Mouse (Mus musculus) stomach, embryonic 14.5 days (tissue): ENCODE data around the gene Thsd4. TPM values are rescaled to one million over a fixed set of nuclear protein-coding genes. Genes with fewer than 3 reads are reported as not detected.

Source experiments
- ATAC-seq: fragments of 200-750 bp; cut with Nextera tagmentation; 2 replicates; pipeline ENCODE4 v1.8.0; 2017; ENCODE audit warnings: low read depth, moderate TSS enrichment; ENCODE audit not compliant: insufficient number of reproducible peaks, insufficient read depth, low FRiP score
- H3K27ac ChIP-seq: fragments of 300-500 bp; sonication (generic); 2 replicates; pipeline ENCODE4 v1.5.1; 2014; ENCODE audit warnings: mild to moderate bottlenecking, low read length, moderate library complexity, mixed read lengths
- H3K27me3 ChIP-seq: fragments of 300-500 bp; sonication (generic); 2 replicates; pipeline ENCODE4 v1.6.1; 2014; ENCODE audit warnings: low read length, control low read depth, mixed read lengths; ENCODE audit not compliant: control insufficient read depth, insufficient read depth
- H3K36me3 ChIP-seq: fragments of 300-500 bp; sonication (generic); 2 replicates; pipeline ENCODE4 v1.6.1; 2014; ENCODE audit warnings: mild to moderate bottlenecking, control low read depth, low read length, moderate library complexity, mixed read lengths; ENCODE audit not compliant: control insufficient read depth, insufficient read depth
- H3K4me1 ChIP-seq: fragments of 300-500 bp; sonication (generic); 2 replicates; pipeline ENCODE4 v1.6.1; 2014; ENCODE audit warnings: low read length, control low read depth, mixed read lengths; ENCODE audit not compliant: control insufficient read depth, insufficient read depth
- H3K4me2 ChIP-seq: fragments of 300-500 bp; sonication (generic); replicated peaks from 2 replicates; pipeline ENCODE4 v1.6.1; 2014; ENCODE audit warnings: low read depth, low read length, control low read depth
- H3K4me3 ChIP-seq: fragments of 300-500 bp; sonication (generic); 2 replicates; pipeline ENCODE4 v1.5.1; 2014; ENCODE audit warnings: low read depth, low read length, control low read depth
- H3K9ac ChIP-seq: fragments of 300-500 bp; sonication (generic); replicated peaks from 2 replicates; pipeline ENCODE4 v1.6.1; 2014; ENCODE audit warnings: low read depth, mild to moderate bottlenecking, control low read depth, low read length, moderate library complexity, mixed read lengths
- H3K9me3 ChIP-seq: fragments of 300-500 bp; sonication (generic); 2 replicates; pipeline ENCODE4 v1.6.1; 2016; ENCODE audit warnings: low read depth, low read length, control low read depth; ENCODE audit not compliant: control insufficient read depth
- whole genome bisulfite sequencing: fragments of 180-500 bp; shearing (Covaris S2); extraction: QIAGEN DNeasy Blood & Tissue Kit; methylation state at CpG from one replicate; pipeline ENCODE4 v1.1.7; 2014; 5-methylcytosine and 5-hydroxymethylcytosine counted together
- polyA plus RNA-seq: library from polyadenylated mRNA; unstranded; fragments of >200 nt; fragmentation: Nextera tagmentation; extraction: Ambion mirVana; gene quantifications from 2 replicates; pipeline ENCODE4 v1.2.1, GENCODE M21; 2014

The Thsd4 gene
- polyA plus RNA-seq, 1 experiment from 2014 or later, result 27.2 TPM

- Histone ChIP-seq H3K4me2 (no peak overlapping the region), H3K9me3 (no peaks in the 10 kb centered on the region), H3K4me3 (no peak overlapping the region), H3K27me3 (no peaks in the 10 kb centered on the region), H3K27ac (peak overlapping the region; percentile 56), H3K4me1 (peaks cover 5% of the 10 kb centered on the region; the same call in 1 of the 2 replicates), H3K9ac (no peak overlapping the region), H3K36me3 (no peaks in the 10 kb centered on the region)
- WGBS, result 36% methylated on average over 4 of the region's 4 CpGs
- ATAC-seq, result no peak
Measured at GRCm38 (mm10) chr9:60373161-60373737, 148.6 kb downstream of the Thsd4 start.

- Histone ChIP-seq H3K9ac (no peak overlapping the region), H3K27ac (no peak overlapping the region; the same call in 1 of the 2 replicates), H3K4me3 (no peak overlapping the region), H3K36me3 (no peaks in the 10 kb centered on the region), H3K9me3 (no peaks in the 10 kb centered on the region), H3K27me3 (no peaks in the 10 kb centered on the region), H3K4me1 (peaks cover 25% of the 10 kb centered on the region; the same call in 1 of the 2 replicates), H3K4me2 (no peak overlapping the region)
- no peak for ATAC-seq
- 51% methylated on average over 9 of the region's 9 CpGs for WGBS
Measured at GRCm38 (mm10) chr9:60368516-60368915, 153.3 kb downstream of the Thsd4 start.

GRCm38 (mm10) chr9:60367617-60368305 lies 154.1 kb downstream of the Thsd4 start:
- H3K27ac ChIP-seq, result no peak overlapping the region
- WGBS, result 49% methylated on average over 10 of the region's 10 CpGs
- H3K4me1 ChIP-seq, result peaks cover 26% of the 10 kb centered on the region; the same call in 1 of the 2 replicates
- no peak overlapping the region for H3K4me2 ChIP-seq
- no peak overlapping the region for H3K4me3 ChIP-seq
- no peak overlapping the region for H3K9ac ChIP-seq
- ATAC-seq, result no peak
- no peaks in the 10 kb centered on the region for H3K27me3 ChIP-seq
- H3K9me3 ChIP-seq, result no peaks in the 10 kb centered on the region
- H3K36me3 ChIP-seq, result no peaks in the 10 kb centered on the region

GRCm38 (mm10) chr9:60364166-60364781 lies 157.6 kb downstream of the Thsd4 start:
- peak; percentile 68 for ATAC-seq
- Histone ChIP-seq H3K4me2 (no peak overlapping the region), H3K4me3 (no peak overlapping the region), H3K9me3 (no peaks in the 10 kb centered on the region), H3K36me3 (no peaks in the 10 kb centered on the region), H3K4me1 (peaks cover 31% of the 10 kb centered on the region; the same call in 1 of the 2 replicates), H3K27ac (no peak overlapping the region; the same call in 1 of the 2 replicates), H3K9ac (no peak overlapping the region), H3K27me3 (no peaks in the 10 kb centered on the region)
- WGBS, result 14% methylated on average over 14 of the region's 14 CpGs

- WGBS, result 83% methylated on average over 4 of the region's 4 CpGs
- Histone ChIP-seq H3K27ac (no peak overlapping the region), H3K4me3 (no peak overlapping the region), H3K9ac (no peak overlapping the region), H3K4me1 (peaks cover 11% of the 10 kb centered on the region; the same call in 1 of the 2 replicates), H3K27me3 (no peaks in the 10 kb centered on the region), H3K36me3 (no peaks in the 10 kb centered on the region), H3K9me3 (no peaks in the 10 kb centered on the region), H3K4me2 (no peak overlapping the region)
- ATAC-seq, result no peak
Measured at GRCm38 (mm10) chr9:60352351-60352750, 169.5 kb downstream of the Thsd4 start.

- Histone ChIP-seq H3K9me3 (no peaks in the 10 kb centered on the region), H3K27ac (no peak overlapping the region), H3K4me1 (peaks cover 11% of the 10 kb centered on the region; the same call in 1 of the 2 replicates), H3K36me3 (no peaks in the 10 kb centered on the region), H3K4me2 (no peak overlapping the region), H3K27me3 (no peaks in the 10 kb centered on the region), H3K9ac (no peak overlapping the region), H3K4me3 (no peak overlapping the region)
- ATAC-seq, result no peak
- 90% methylated on average over 6 of the region's 6 CpGs for WGBS
Measured at GRCm38 (mm10) chr9:60351153-60351552, 170.7 kb downstream of the Thsd4 start.

GRCm38 (mm10) chr9:60336147-60336546 lies 185.7 kb downstream of the Thsd4 start:
- no peak overlapping the region for H3K27ac ChIP-seq
- H3K9ac ChIP-seq, result no peak overlapping the region
- H3K4me1 ChIP-seq, result no peaks in the 10 kb centered on the region
- no peak for ATAC-seq
- H3K4me2 ChIP-seq, result no peak overlapping the region
- WGBS, result 89% methylated on average over 5 of the region's 5 CpGs
- no peaks in the 10 kb centered on the region for H3K36me3 ChIP-seq
- no peaks in the 10 kb centered on the region for H3K27me3 ChIP-seq
- no peaks in the 10 kb centered on the region for H3K9me3 ChIP-seq
- H3K4me3 ChIP-seq, result no peak overlapping the region

- no peak overlapping the region for H3K4me3 ChIP-seq
- no peaks in the 10 kb centered on the region for H3K36me3 ChIP-seq
- H3K27me3 ChIP-seq, result no peaks in the 10 kb centered on the region
- 83% methylated on average over 6 of the region's 6 CpGs for WGBS
- no peak overlapping the region for H3K4me2 ChIP-seq
- no peak overlapping the region for H3K9ac ChIP-seq
- no peak overlapping the region for H3K27ac ChIP-seq
- H3K9me3 ChIP-seq, result no peaks in the 10 kb centered on the region
- H3K4me1 ChIP-seq, result no peaks in the 10 kb centered on the region
- ATAC-seq, result no peak
Measured at GRCm38 (mm10) chr9:60335455-60335854, 186.4 kb downstream of the Thsd4 start.
